Mouse (Mus musculus) yolk sac, embryonic 10.5 days (tissue): Measurements from ENCODE around the gene Ap5b1.
A peak's percentile ranks its signal among the peaks of the same experiment; 100 is the strongest.

Experiments
- DNase-seq: peaks from one replicate; pipeline ENCODE4 v3.0.0-alpha.2; 2017; ENCODE audit warnings: low spot score

Gene Ap5b1

DNA sequence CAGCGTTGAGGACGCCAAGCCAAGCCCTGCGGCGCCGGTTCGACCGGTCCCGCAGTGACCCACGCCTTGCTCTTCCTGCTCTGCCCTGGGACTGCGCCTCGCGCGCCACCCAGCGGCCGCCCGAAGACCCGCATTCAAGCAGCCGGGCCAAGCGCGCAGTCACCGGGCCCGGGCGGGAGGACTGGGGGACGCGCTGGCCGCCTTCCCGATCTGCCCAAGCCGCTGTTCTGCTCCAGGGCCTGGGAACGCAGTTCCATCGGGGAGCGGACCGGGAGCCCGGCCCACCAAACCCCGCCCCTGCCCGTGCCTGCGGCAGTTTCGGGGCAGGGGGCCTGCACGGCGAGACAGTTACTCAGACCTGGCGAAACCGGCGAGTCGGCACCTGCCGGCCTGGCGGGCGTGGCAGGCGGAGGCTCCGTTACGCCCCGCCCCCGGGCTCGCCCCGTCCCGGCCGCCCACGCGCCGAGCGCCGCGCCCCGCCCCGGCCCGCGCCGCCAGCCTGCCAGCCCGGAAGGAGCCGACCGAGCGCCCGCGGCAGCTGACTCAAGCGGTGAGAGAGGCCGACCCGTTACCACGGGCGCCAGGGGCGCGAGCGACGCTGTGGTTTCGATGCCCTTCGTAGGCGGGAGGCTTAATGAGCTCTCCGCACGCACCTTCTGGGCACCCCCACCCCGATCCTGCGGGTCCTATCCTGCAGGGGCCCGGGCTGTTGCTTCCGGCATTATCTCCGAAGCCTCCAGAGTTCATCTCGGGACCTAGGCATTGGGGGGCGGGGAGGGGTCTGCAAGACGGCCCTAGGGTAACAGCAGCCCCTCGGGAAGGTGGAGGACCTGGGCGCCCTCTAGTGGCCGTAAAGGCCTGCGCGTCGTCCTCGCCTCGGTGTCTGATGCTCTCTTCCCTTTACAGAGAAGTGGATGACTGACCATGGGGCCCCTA, at the start of gene Ap5b1:
Gene Ap5b1 (plus strand): TSS at position 492 of the 936 bp plus-strand sequence.
- peak; percentile 91 for DNase-seq

DNA sequence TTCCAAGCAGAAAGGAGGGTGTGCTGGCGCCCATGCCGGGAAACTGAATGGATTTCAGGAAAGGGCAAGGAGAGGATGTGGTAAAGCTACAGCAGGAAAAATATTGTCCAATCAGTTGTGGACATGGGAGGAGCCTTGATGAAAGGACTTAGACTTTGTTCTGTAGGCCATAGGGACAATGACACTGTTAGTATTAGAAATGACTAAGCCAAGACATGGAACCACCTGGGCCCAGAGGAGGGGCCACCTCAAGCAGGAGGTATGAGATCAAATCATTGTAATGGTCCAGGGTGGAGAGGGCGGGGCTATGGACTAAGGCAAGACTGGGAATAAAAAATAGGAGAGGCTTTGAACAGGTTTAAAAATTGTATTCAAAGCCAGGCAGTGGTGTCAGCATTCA, 49.1 kb upstream of the Ap5b1 start:
- DNase-seq, result no peak

DNA sequence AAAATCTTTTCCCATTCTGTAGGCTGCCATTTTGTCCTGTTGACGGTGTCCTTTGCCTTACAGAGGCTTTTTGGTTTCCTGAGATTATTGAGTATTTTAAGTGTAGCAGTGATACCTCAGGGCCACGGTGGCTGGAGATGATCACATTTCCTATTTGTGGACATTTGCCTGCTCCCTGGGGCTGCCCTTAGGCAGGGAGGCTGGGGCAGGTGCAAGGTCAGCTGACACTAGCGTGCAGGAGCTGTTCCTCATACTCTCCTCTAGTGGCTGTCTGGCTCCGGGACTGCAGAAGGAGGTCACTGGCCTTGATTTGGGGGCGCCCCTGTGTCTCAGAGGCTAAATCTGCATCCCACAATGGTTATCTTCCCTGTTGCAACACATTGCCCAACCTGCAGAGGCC, 42.6 kb upstream of the Ap5b1 start:
- no peak for DNase-seq

- DNase-seq, result peak; percentile 91
Measured at GRCm38 (mm10) chr19:5529325-5530137, 38.3 kb upstream of the Ap5b1 start.

- DNase-seq, result no peak
Measured at GRCm38 (mm10) chr19:5530138-5530524, 37.7 kb upstream of the Ap5b1 start.

DNA sequence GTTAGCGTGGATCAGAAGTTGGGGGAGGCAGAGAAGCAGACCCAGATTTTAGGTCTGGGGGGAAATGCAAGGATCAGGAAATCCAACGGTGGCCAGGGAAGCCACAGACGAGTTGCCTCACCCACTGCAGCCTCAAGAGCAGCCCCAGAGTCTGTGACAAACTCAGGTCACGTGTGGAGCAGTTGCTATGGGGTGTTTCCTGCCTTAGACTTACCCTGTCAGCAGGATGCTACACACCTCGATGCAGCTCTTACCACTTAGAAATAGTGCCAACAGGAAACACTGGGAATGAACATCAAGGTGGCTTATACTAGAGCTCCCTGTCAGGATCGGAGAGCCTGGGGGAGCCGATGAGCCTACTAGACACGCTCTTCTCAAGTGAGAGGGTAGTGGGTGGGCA, 35.3 kb upstream of the Ap5b1 start:
- no peak for DNase-seq

GRCm38 (mm10) chr19:5538786-5539185, 29.0 kb upstream of the Ap5b1 start:
- no peak for DNase-seq

GRCm38 (mm10) chr19:5543362-5543761, 24.5 kb upstream of the Ap5b1 start:
- DNase-seq, result no peak

- no peak for DNase-seq
Measured at GRCm38 (mm10) chr19:5544031-5544430, 23.8 kb upstream of the Ap5b1 start.

DNA sequence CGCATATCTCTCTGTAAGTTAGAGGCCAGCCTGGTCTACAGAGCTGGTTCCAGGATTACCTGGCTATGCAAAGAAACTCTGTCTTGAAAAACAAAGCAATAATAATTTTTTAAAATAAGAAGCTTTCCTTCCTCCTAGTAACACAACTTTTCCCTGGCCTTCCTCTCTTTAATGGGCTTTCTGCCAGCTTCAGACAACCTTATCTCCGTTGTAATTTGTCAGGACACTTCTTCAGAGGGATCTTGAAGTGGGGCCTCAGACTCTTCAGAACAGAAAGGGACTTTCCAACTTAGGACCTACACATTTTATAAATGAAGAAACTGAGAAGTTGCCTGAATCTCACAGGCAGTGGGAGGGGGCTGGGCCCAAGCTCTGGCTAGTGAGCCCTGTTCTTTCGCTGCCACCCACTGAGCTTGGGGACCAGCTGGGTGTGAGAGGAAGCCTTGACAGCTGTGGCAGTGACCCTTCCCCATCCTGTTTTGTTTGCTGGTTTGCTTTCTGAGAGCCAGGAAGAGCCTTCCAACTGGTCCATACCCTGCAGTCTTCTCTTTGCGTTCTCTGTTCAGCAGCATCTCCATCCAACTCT, 20.3 kb upstream of the Ap5b1 start:
- no peak for DNase-seq

GRCm38 (mm10) chr19:5553802-5554201, 14.0 kb upstream of the Ap5b1 start:
- no peak for DNase-seq

GRCm38 (mm10) chr19:5554212-5554611, 13.6 kb upstream of the Ap5b1 start:
- DNase-seq, result peak; percentile 47

- DNase-seq, result no peak
Measured at GRCm38 (mm10) chr19:5558169-5558568, 9.7 kb upstream of the Ap5b1 start.

DNA sequence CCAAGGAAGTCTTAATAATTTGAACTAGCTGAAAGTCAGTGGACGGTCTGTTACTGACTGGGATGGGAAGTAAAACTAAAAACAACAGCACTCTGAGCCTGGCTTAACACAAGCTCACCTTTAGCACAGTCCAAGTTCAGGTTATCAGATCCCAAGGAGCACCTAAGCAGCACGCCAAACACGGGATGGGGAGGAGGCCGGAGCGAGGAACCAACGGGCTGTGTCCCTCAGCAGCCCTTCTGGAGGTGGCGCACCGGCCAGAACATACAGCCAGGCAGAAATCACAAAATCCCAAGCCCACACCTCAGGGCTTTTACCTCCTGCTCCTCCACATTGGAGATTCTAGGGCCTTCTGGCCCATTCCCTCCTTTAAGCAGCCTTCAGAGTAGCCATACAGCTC, 9.1 kb upstream of the Ap5b1 start:
- no peak for DNase-seq

DNA sequence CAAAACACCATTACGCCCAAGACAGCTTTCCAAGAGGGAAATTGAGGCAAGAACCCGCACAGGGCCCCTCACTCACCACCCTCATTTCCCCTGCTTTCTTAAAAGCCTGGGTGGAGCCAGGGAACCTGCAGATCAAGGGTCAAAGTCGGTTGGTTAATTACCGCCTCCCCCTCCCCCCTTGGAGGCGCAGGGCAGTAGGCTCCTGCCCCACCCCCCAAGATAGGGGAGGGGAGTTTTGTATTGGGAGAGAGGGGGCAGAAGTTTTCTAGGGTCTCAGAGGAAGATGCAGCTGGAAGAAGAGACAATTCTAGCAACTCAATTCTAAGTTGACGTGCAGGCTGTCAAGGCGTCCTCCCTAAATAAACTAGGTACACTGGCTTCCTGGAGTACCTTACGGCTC, 8.6 kb upstream of the Ap5b1 start:
- peak; percentile 58 for DNase-seq

DNA sequence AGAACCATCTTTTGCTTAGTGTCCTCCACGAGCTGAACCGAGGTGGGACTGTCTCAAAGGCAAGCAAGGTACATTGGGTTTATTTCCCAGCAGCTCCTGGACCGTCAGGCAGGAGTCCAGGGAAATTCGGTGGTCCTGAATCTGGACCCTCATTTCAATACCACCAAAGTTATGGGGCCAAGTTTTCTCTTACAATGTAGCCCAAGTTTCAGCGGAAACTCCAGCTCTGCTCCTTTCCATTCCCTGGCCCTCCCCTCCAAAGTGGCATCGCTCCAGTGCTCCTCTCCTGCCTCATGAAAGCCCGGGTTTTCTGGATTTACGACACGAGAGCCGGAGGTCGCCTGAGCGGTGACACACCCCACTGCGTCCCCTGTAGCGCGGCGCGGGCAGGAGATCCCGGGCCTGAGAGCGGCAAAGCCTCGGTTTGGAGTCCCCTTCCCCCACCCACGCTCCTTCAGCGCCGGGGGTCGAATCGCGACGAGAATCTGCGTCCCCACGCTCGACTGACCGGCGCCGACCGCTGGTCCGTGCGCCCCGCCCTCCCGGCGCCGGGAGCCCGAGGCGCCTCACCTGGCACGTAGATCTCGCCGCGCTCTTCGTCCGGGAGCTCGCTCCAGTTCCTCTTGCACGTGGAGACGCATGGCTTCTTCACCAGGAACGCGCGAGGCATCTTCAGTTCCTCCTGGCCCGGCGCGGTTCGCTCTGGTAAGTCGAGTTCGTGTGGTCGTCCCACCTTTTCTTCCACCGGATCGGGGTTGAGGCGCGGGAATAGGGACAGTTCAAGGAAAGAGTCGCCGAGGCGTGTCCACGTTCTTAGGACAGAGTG, 8.0 kb upstream of the Ap5b1 start:
- DNase-seq, result no peak

DNA sequence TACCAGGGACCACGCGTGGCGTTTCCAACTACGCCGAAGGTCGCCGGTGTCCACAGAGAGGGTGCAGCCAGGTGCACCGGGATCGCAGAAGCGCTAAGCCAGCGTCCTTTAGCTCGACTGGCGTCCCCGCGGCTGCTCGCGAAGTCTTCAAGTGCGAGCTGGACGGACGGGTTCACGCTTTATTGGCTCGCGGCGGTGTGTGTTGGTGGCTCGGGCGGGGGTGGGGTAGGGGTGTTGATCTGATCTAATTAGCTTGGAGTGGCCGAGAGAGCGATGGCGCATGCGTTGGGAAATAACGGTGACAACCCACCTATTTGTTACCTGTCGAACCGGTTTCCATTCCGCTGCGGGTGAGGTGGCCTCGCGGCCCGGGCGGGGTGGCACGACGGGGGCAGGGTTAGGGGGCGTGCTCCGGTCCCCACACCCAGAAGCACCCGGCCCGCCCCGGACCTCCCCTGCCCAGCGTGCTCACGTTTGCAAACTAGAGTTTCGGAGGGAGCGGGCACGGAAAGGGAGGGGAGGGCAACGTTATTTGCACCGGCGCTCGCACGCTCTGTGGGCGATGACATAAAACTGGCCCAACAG, 7.3 kb upstream of the Ap5b1 start, which contains the start of gene Ovol1:
Gene Ovol1 (minus strand): TSS at position 190 of the 585 bp plus-strand sequence.
- DNase-seq, result peak; percentile 70

- DNase-seq, result peak; percentile 70
Measured at GRCm38 (mm10) chr19:5561252-5561790, 6.5 kb upstream of the Ap5b1 start.

DNA sequence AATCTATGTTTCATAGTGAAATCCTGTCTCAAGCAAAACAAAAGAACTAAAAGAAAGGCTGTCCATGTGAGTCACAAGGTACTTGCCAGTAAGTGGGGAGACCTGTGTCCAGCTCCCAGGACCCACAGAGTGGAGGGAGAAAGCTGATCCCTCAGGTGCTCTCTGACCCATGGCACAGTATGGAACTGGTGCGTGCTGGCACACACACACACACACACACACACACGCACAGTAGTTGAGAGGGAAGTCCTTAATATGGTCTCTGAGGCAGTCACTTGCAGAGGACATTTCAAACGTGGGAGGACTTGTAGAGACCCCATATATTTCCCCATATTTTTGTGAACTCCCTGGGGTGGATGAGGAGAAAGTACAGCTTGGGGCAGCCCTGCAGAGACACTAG, 5.9 kb upstream of the Ap5b1 start:
- no peak for DNase-seq

DNA sequence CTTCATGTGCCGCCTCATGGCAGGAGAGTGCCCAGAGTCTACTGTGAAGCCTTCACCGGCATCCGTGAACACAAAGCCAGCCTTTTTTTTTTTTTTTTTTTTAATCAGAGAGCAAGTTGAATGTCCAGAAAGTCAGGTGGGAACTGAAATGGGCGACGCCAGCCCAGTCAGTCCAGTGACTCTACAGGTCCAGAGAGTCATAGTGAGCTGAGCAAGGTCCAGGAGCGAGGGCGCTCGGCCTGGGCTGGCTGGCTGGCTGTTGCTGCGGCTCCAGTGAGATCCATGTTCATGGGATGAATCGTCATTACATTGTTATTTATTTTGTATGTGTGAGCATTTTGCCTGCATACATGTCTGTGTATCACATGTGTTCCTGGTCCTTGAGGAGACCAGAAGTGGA, 5.0 kb upstream of the Ap5b1 start:
- no peak for DNase-seq

DNA sequence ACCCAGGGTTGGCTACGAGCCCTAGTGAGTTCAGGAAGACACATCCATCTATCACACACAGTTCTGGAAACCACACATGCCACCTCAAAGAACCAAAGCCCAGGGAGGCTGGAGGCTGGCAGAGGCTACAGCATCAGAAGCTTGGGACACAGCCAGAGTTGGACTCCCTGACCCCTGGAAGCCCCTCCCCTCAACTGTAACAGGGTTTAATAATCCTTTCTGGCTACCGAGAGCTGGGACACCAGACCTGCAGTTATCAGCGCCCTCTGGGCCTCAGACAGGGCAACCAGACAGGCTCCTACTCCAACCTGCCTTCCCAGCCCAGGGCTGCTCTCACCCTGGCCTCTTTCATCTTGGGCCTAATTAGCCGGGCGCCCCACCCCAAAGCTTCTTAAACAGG, 1.5 kb upstream of the Ap5b1 start:
- DNase-seq, result peak; percentile 57
